Mouse (Mus musculus) embryonic facial prominence, embryonic 10.5 days (tissue): ENCODE results near the gene Eif4g2. TPM values are rescaled to one million over a fixed set of nuclear protein-coding genes. Genes with fewer than 3 reads are reported as not detected.

Experiments used
- DNase-seq: peaks from one replicate; pipeline ENCODE4 v3.0.0-alpha.2; 2017; ENCODE audit warnings: low spot score
- H3K27ac ChIP-seq: fragments of 300-500 bp; sonication (generic); replicated peaks from 2 replicates; pipeline ENCODE4 v1.5.1; 2016; ENCODE audit warnings: mild to moderate bottlenecking
- H3K27me3 ChIP-seq: fragments of 300-500 bp; sonication (generic); replicated peaks from 2 replicates; pipeline ENCODE4 v1.6.1; 2016; ENCODE audit warnings: low read depth, mild to moderate bottlenecking; ENCODE audit not compliant: poor library complexity, severe bottlenecking
- H3K36me3 ChIP-seq: fragments of 300-500 bp; sonication (generic); replicated peaks from 2 replicates; pipeline ENCODE4 v1.6.1; 2016; ENCODE audit warnings: mild to moderate bottlenecking, moderate library complexity
- H3K4me1 ChIP-seq: fragments of 300-500 bp; sonication (generic); 2 replicates; pipeline ENCODE4 v1.6.1; 2016
- H3K4me3 ChIP-seq: fragments of 300-500 bp; sonication (generic); 2 replicates; pipeline ENCODE4 v1.5.1; 2016; ENCODE audit warnings: mild to moderate bottlenecking, moderate library complexity
- H3K9me3 ChIP-seq: fragments of 300-500 bp; sonication (generic); 2 replicates; pipeline ENCODE4 v1.6.1; 2016; ENCODE audit warnings: mild to moderate bottlenecking
- WGBS: fragments of 180-500 bp; shearing (Covaris S2); methylation state at CpG from one replicate; pipeline ENCODE4 v1.1.7; 2016; 5-methylcytosine and 5-hydroxymethylcytosine counted together
- polyA plus RNA-seq: library from polyadenylated mRNA; unstranded; fragments of >200 nt; fragmentation: Nextera tagmentation; extraction: Ambion mirVana; gene quantifications from 2 replicates; pipeline ENCODE4 v1.2.1, GENCODE M21; 2016

Gene Eif4g2
- polyA plus RNA-seq, 1 experiment from 2014 or later = 1,371 TPM

DNA sequence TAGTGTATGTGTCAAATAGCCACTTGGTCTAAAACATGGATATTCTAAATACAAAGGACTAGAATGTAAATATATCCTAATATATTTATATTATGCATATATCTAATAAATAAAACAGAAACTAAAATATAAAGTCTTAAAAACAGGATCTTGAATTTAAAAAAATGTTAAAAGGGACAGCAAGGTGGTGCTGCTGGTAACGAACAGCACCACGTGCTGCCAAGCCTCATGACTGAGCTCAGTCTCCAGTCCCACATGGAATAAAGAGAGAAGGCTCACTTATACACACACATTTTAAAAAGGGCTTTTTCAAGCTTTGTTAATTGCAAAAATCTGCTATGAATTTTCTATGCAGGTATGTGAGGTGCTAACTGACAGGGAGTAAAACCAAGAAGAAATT is 1.6 kb upstream of the Eif4g2 start:
- Histone ChIP-seq H3K36me3 (peaks cover 22% of the 10 kb centered on the region), H3K27me3 (no peaks in the 10 kb centered on the region), H3K4me1 (peaks cover 19% of the 10 kb centered on the region), H3K9me3 (no peaks in the 10 kb centered on the region), H3K27ac (no peak overlapping the region), H3K4me3 (no peak overlapping the region)
- no peak for DNase-seq
- 89% methylated on average over 2 of the region's 2 CpGs for WGBS

GRCm38 (mm10) chr7:111083733-111084120 is 897 bp upstream of the Eif4g2 start:
- Histone ChIP-seq H3K4me3 (peak overlapping the region; percentile 91), H3K27ac (peak overlapping the region; percentile 100), H3K36me3 (peaks cover 29% of the 10 kb centered on the region), H3K27me3 (no peaks in the 10 kb centered on the region), H3K4me1 (peaks cover 23% of the 10 kb centered on the region), H3K9me3 (no peaks in the 10 kb centered on the region)
- DNase-seq = no peak
- WGBS = 18% methylated on average over 4 of the region's 4 CpGs

GRCm38 (mm10) chr7:111082043-111082821 is 598 bp downstream of the Eif4g2 start:
- Histone ChIP-seq H3K4me1 (peaks cover 23% of the 10 kb centered on the region), H3K9me3 (no peaks in the 10 kb centered on the region), H3K27me3 (no peaks in the 10 kb centered on the region), H3K27ac (peak overlapping the region; percentile 100), H3K36me3 (peaks cover 44% of the 10 kb centered on the region), H3K4me3 (peak overlapping the region; percentile 91)
- peak; percentile 91 for DNase-seq
- under 1% methylated on average over 83 of the region's 83 CpGs for WGBS

DNA sequence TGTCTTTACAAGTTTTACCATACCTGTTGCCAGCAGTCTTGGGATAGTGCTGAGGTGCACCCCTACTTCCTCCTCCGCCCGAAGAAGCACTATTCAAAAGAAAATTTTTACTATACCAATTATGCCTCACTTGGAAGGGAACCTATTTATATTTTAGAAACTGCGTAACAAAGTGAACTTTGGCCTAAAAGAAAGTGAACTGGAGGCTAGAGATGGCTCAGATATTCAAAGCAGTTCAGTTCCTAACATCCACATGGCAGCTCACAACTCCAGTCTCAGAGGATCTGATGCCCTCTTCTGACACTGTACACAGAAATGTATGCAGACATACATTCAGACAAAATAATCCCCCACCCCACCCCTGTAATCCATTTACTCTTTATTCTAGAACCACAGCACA is 2.0 kb downstream of the Eif4g2 start:
- H3K27me3 ChIP-seq = no peaks in the 10 kb centered on the region
- no peak for DNase-seq
- H3K36me3 ChIP-seq = peaks cover 58% of the 10 kb centered on the region
- 89% methylated on average over 3 of the region's 3 CpGs for WGBS
- H3K9me3 ChIP-seq = no peaks in the 10 kb centered on the region
- peak overlapping the region; percentile 91 for H3K4me3 ChIP-seq
- H3K4me1 ChIP-seq = peaks cover 23% of the 10 kb centered on the region
- H3K27ac ChIP-seq = peak overlapping the region; percentile 100; the same call in 1 of the 2 replicates

DNA sequence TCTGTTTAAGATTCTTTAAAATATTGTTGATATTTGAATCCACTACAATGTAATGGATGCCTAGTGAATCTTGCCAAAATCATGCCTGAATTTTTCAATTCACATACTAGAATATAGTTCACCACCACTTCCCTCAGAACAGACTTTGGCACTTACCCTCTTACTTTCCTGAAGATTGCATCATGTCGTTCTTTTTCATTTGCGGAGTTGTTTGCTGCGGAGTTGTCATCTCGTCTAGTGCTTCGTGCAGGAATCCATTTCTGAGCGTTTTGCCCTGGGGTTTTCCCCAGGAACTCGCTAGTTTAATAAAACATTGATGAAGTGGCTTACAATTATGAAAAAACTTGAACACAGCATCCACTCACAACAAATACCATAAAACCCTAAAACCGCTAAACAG is 2.8 kb downstream of the Eif4g2 start:
- Histone ChIP-seq H3K27ac (no peak overlapping the region), H3K4me1 (peaks cover 23% of the 10 kb centered on the region), H3K4me3 (peak overlapping the region; percentile 91), H3K9me3 (no peaks in the 10 kb centered on the region), H3K36me3 (peaks cover 66% of the 10 kb centered on the region), H3K27me3 (no peaks in the 10 kb centered on the region)
- DNase-seq = no peak
- WGBS = 89% methylated on average over 8 of the region's 8 CpGs

DNA sequence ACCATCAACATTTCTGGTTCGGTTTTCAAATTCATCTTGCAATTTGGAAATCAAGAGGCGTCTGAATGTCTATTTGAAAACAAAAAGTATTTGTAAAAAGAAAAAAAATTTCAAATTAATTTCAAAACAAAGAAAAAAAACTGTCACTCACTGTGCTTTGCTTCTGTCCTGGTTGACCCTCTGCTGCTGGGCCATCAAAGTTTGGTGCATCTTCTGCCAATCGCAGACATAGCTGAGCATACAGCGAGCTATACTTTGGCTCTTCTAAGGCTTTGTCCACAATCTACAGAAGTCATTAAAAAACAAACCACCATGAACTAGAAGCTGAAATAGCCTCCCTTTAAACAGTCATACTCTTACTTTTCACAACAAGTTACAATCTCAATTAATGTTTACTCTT is 4.6 kb downstream of the Eif4g2 start:
- Histone ChIP-seq H3K4me3 (no peak overlapping the region), H3K27me3 (no peaks in the 10 kb centered on the region), H3K27ac (no peak overlapping the region), H3K4me1 (peaks cover 23% of the 10 kb centered on the region), H3K9me3 (no peaks in the 10 kb centered on the region), H3K36me3 (peaks cover 84% of the 10 kb centered on the region)
- WGBS = 97% methylated on average over 4 of the region's 4 CpGs
- no peak for DNase-seq

GRCm38 (mm10) chr7:111075288-111075687 is 7.5 kb downstream of the Eif4g2 start:
- no peaks in the 10 kb centered on the region for H3K27me3 ChIP-seq
- no peak overlapping the region for H3K27ac ChIP-seq
- no peak for DNase-seq
- no peak overlapping the region for H3K4me3 ChIP-seq
- peaks cover 100% of the 10 kb centered on the region for H3K36me3 ChIP-seq
- 95% methylated on average over 4 of the region's 4 CpGs for WGBS
- H3K4me1 ChIP-seq = peaks cover 12% of the 10 kb centered on the region
- H3K9me3 ChIP-seq = no peaks in the 10 kb centered on the region

DNA sequence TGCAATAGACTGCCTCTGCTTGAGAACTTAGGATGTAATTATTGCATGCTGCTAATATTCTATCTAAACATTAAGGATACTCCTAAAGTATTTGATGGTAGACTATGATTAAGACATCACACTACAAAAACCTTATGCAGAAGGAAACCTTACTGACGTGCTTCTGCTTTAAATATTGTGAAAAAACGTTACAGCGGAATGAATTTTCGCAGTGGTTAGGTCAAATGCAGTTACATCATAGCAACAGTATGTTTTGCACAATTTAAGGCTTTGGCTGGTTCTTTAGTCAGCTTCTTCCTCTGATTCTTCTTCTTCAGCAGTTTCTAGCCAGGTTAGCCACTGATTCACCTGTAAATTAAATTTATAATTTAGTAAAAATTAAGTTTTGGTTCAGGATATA is 10.4 kb downstream of the Eif4g2 start:
- H3K27me3 ChIP-seq = no peaks in the 10 kb centered on the region

GRCm38 (mm10) chr7:111070167-111070496 is 12.7 kb downstream of the Eif4g2 start:
- Histone ChIP-seq H3K27me3 (no peaks in the 10 kb centered on the region), H3K4me1 (no peaks in the 10 kb centered on the region), H3K9me3 (peaks cover 14% of the 10 kb centered on the region), H3K27ac (no peak overlapping the region), H3K36me3 (peaks cover 78% of the 10 kb centered on the region), H3K4me3 (no peak overlapping the region)
- WGBS = 93% methylated on average over 2 of the region's 2 CpGs
- DNase-seq = no peak

More for the DNA sequence above, 10.4 kb downstream of the Eif4g2 start:
- Histone ChIP-seq H3K9me3 (peaks cover 13% of the 10 kb centered on the region), H3K27ac (no peak overlapping the region), H3K4me1 (no peaks in the 10 kb centered on the region), H3K4me3 (no peak overlapping the region), H3K36me3 (peaks cover 100% of the 10 kb centered on the region)
- no peak for DNase-seq
- WGBS = 96% methylated on average over 4 of the region's 4 CpGs

- Histone ChIP-seq H3K4me3 (no peak overlapping the region), H3K27ac (no peak overlapping the region), H3K9me3 (peaks cover 14% of the 10 kb centered on the region), H3K4me1 (no peaks in the 10 kb centered on the region), H3K36me3 (peaks cover 73% of the 10 kb centered on the region), H3K27me3 (no peaks in the 10 kb centered on the region)
- WGBS = 90% methylated on average over 7 of the region's 7 CpGs
- peak; percentile 20 for DNase-seq
Observed at GRCm38 (mm10) chr7:111069439-111070166, 13.2 kb downstream of the Eif4g2 start.

DNA sequence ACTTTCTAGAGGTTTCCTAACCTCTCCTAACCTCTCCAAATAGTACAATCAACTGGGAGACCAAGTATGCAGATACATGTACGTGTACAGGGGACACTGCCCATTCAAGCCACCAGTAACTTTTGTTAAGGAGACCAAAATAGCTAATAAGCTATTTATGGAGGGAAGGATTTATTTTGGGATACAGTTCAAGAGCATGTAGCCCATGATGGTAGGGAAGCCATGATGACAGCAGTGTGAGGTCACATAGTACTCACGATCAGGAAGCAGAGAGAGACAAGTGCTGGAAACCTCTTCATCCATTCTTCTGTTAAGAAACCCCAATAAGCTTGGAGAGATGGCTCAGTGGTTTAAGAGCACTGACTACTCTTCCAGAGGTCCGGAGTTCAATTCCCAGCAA is 14.6 kb downstream of the Eif4g2 start:
- Histone ChIP-seq H3K4me1 (no peaks in the 10 kb centered on the region), H3K4me3 (no peak overlapping the region), H3K27ac (no peak overlapping the region), H3K36me3 (peaks cover 65% of the 10 kb centered on the region), H3K9me3 (peaks cover 14% of the 10 kb centered on the region), H3K27me3 (no peaks in the 10 kb centered on the region)
- no peak for DNase-seq
- 97% methylated on average over 3 of the region's 3 CpGs for WGBS

DNA sequence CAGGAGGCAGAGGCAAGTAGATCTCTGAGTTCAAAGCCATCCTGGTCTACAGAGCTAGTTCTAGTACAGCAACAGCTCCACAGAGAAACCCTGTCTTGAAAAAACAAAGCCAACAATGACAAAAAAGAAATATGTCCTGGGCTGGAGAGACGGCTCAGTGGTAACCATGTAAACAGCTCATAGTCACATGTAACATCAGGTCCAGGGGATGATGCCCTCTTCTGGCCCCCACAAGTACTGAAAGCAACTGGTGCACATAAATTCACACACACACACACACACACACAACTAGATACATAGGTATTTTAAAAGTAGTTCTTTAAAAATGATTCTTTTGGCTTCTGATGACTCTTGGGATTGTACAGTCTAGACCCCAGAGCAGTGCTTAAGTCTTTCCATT is 19.9 kb downstream of the Eif4g2 start:
- Histone ChIP-seq H3K9me3 (peaks cover 10% of the 10 kb centered on the region), H3K4me1 (peaks cover 8% of the 10 kb centered on the region), H3K27me3 (no peaks in the 10 kb centered on the region), H3K36me3 (peaks cover 25% of the 10 kb centered on the region), H3K27ac (no peak overlapping the region), H3K4me3 (no peak overlapping the region)
- 95% methylated on average over 1 of the region's 1 CpGs for WGBS
- DNase-seq = no peak

DNA sequence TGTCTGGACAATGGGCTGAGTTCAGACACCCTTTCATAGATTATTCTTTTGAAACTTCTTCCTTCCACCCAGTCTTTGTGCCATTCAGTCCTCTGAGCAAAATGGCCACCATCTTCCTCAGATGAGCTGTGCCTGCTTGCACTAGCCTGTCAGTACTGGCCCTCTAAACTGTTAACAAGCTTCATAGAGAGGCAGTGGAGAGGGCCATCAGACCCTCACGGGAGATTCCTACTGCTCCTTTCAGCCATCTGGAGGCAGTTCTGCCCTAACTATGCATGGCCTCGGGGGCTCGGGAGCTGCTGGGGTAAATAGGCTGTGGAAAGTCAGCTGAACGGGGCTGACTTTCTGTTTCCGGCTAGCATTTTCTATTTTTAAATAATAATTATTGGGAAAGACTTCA is 23.3 kb downstream of the Eif4g2 start:
- H3K36me3 ChIP-seq = peaks cover 50% of the 10 kb centered on the region
- WGBS = 43% methylated on average over 5 of the region's 5 CpGs
- peak overlapping the region; percentile 70 for H3K27ac ChIP-seq
- 0 out of 2 replicates have a peak, but pooled peaks cover 4% of the 10 kb centered on the region for H3K9me3 ChIP-seq
- DNase-seq = peak; percentile 43
- H3K27me3 ChIP-seq = no peaks in the 10 kb centered on the region
- no peak overlapping the region for H3K4me3 ChIP-seq
- peaks cover 8% of the 10 kb centered on the region for H3K4me1 ChIP-seq
